13 mouse cellular contexts compared by ENCODE assay signal in the genomic region with DNA sequence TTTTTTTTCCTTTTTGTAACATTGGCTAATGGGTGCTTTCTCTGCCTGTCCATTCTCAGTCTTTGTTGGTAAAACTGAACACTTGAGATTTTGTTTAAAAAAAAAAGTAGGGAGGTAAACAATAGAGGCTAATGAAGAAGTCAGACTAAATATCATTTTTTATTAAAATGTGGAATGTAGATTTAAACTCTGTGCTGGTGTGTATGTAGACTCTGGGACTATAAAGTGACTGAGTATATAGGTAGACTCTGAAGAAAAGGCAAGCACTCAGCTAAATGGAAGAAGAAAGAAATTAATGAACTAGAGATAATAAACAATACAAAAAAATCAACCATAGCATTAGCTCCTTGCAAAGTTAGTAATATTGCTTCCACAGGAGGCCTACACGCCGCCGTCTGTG. TPM values are rescaled to one million over a fixed set of nuclear protein-coding genes. Genes with fewer than 3 reads are reported as not detected.
DNase-seq lines count a peak whose midpoint lies in the region; ATAC-seq and TF ChIP-seq lines count a peak whose summit lies in the region.
"Had no signal": no experiment of that assay in that cellular context is flagged by ENCODE, and none has a peak within 500 bp of the region (broad histone marks: within the 10 kb centered on the region; RNA-seq: fewer than 3 reads in every experiment).

TSS of gene Gm11361 (plus strand) at position 301 of the 400 bp plus-strand sequence.

- no peak within 1 kb of the TSS for H3K9ac ChIP-seq in heart, adult 2 months (ENCODE audit: low read depth, low read length)
- no peak within 1 kb of the TSS for H3K9ac ChIP-seq in heart, embryonic 11.5 days (ENCODE audit: low read depth, low read length)
- H3K9ac ChIP-seq in forebrain, embryonic 16.5 days (replicated peaks; ENCODE audit: low read depth, low read length): no peak within 1 kb of the TSS
- H3K9ac ChIP-seq: forebrain, embryonic 15.5 days; liver, embryonic 12.5 days; neural tube, embryonic 12.5 days had no signal

- no peak within 1 kb of the TSS for H3K4me2 ChIP-seq in heart, embryonic 11.5 days
- no peak within 1 kb of the TSS for H3K4me2 ChIP-seq in forebrain, embryonic 16.5 days (ENCODE audit: low read length)
- H3K4me2 ChIP-seq: forebrain, embryonic 15.5 days; liver, embryonic 12.5 days; neural tube, embryonic 12.5 days had no signal

- TF ChIP-seq POLR2A in heart, adult 2 months (IDR thresholded peaks at IDR 0.05; ENCODE audit: insufficient read depth, low read depth, low read length): no peak

- DNase-seq in heart, adult 2 months: no peak
- no peak for DNase-seq in gastrocnemius, adult 18-20 months (ENCODE audit: low spot score)
- DNase-seq in layer of hippocampus, postnatal 14 days (ENCODE audit: low spot score in 2 of 2): no peak
- no peak for DNase-seq in lung, adult 18-20 months
- no peak for DNase-seq in cerebellum, postnatal 25 days

- H3K27me3 ChIP-seq in heart, adult 2 months (ENCODE audit: control insufficient read depth, insufficient read depth, low read length): no peaks in the 10 kb centered on the region
- H3K27me3 ChIP-seq in heart, embryonic 11.5 days (ENCODE audit: control insufficient read depth, insufficient read depth, low read length): no peaks in the 10 kb centered on the region
- no peaks in the 10 kb centered on the region for H3K27me3 ChIP-seq in forebrain, embryonic 16.5 days (replicated peaks; ENCODE audit: control insufficient read depth, insufficient read depth, low read length)
- H3K27me3 ChIP-seq: forebrain, embryonic 15.5 days; liver, embryonic 12.5 days; neural tube, embryonic 12.5 days; Patski had no signal

- no peaks in the 10 kb centered on the region for H3K4me1 ChIP-seq in heart, adult 2 months (ENCODE audit: control insufficient read depth, insufficient read depth, low read length)
- H3K4me1 ChIP-seq in heart, embryonic 11.5 days (ENCODE audit: control insufficient read depth, insufficient read depth, low read length): no peaks in the 10 kb centered on the region
- no peaks in the 10 kb centered on the region for H3K4me1 ChIP-seq in forebrain, embryonic 16.5 days (replicated peaks; ENCODE audit: control insufficient read depth, insufficient read depth, low read length)
- H3K4me1 ChIP-seq: forebrain, embryonic 15.5 days; liver, embryonic 12.5 days; neural tube, embryonic 12.5 days had no signal

- intact Hi-C loops in heart, adult 2 months (cut with DNase I): no loop called here

- H3K4me3 ChIP-seq in heart, adult 2 months: no peak within 1 kb of the TSS
- no peak within 1 kb of the TSS for H3K4me3 ChIP-seq in heart, embryonic 11.5 days (ENCODE audit: low read depth, low read length)
- H3K4me3 ChIP-seq in forebrain, embryonic 16.5 days (replicated peaks; ENCODE audit: low read length): no peak within 1 kb of the TSS
- H3K4me3 ChIP-seq: forebrain, embryonic 15.5 days; liver, embryonic 12.5 days; neural tube, embryonic 12.5 days had no signal

- ATAC-seq in heart, embryonic 11.5 days (replicated peaks; ENCODE audit: insufficient number of reproducible peaks, low FRiP score, low TSS enrichment): no peak
- ATAC-seq in CD4-positive, CD25-positive, alpha-beta regulatory T cell, adult 4 months: no peak
- ATAC-seq in forebrain, embryonic 16.5 days: no peak
- ATAC-seq: forebrain, embryonic 15.5 days; liver, embryonic 12.5 days; Patski had no signal

- no peak within 1 kb of the TSS for H3K27ac ChIP-seq in heart, adult 2 months
- H3K27ac ChIP-seq in heart, embryonic 11.5 days (ENCODE audit: low read depth, low read length): no peak within 1 kb of the TSS
- no peak within 1 kb of the TSS for H3K27ac ChIP-seq in forebrain, embryonic 16.5 days (ENCODE audit: low read length)
- H3K27ac ChIP-seq: forebrain, embryonic 15.5 days; liver, embryonic 12.5 days; macrophage; neural tube, embryonic 12.5 days had no signal

- no peaks in the 10 kb centered on the region for H3K36me3 ChIP-seq in heart, adult 2 months (ENCODE audit: control insufficient read depth, insufficient read depth, low read length)
- H3K36me3 ChIP-seq in heart, embryonic 11.5 days (ENCODE audit: control insufficient read depth, insufficient read depth, low read length): no peaks in the 10 kb centered on the region
- H3K36me3 ChIP-seq in forebrain, embryonic 16.5 days (ENCODE audit: control insufficient read depth, insufficient read depth): no peaks in the 10 kb centered on the region
- H3K36me3 ChIP-seq: forebrain, embryonic 15.5 days; liver, embryonic 12.5 days; neural tube, embryonic 12.5 days had no signal

- no peaks in the 10 kb centered on the region for H3K79me2 ChIP-seq in heart, adult 2 months (replicated peaks; ENCODE audit: control insufficient read depth, insufficient read depth, low read length)

- H3K9me3 ChIP-seq in heart, embryonic 11.5 days (replicated peaks; ENCODE audit: control insufficient read depth, low read length): no peaks in the 10 kb centered on the region
- no peaks in the 10 kb centered on the region for H3K9me3 ChIP-seq in forebrain, embryonic 16.5 days (ENCODE audit: control insufficient read depth, low read length)
- H3K9me3 ChIP-seq: forebrain, embryonic 15.5 days; liver, embryonic 12.5 days; neural tube, embryonic 12.5 days had no signal

- 100% methylated on average over 3 of the region's 3 CpGs for WGBS in heart, adult 2 months
- WGBS in heart, embryonic 11.5 days (ENCODE audit: insufficient replicate concordance): 93% methylated on average over 3 of the region's 3 CpGs
- 95% methylated on average over 3 of the region's 3 CpGs for WGBS in forebrain, embryonic 16.5 days

- TF ChIP-seq CTCF in heart, adult 2 months (IDR thresholded peaks at IDR 0.05): no peak

- TF ChIP-seq EP300 in heart, adult 2 months (IDR thresholded peaks at IDR 0.05; ENCODE audit: insufficient read depth, low read depth, low read length): no peak

RNA-seq across cellular contexts. Expression of gene Gm11361, which starts in this region (rescaled TPM):
- total RNA-seq in heart, adult 2 months (2021): 10 to 100 TPM; 61.3 to 74.1 TPM
- polyA plus RNA-seq in heart, adult 2 months (2012; rRNA removed): 0.57 and 1.1 TPM in 2 replicates
- 1.8 and 3.9 TPM in 2 replicates for polyA plus RNA-seq in heart, embryonic 11.5 days (2014; fragmentation: Nextera tagmentation; extraction: Ambion mirVana)
- polyA plus RNA-seq in CD4-positive, CD25-positive, alpha-beta regulatory T cell, adult 4 months (2017; shearing (Covaris generic)): 10 to 100 TPM; 30.1 to 36.5 TPM
- total RNA-seq in gastrocnemius, adult 18-20 months (2021): 10 to 100 TPM; 43.3 to 85.4 TPM
- 10 to 100 TPM; 58.5 to 85.4 TPM for total RNA-seq in layer of hippocampus, postnatal 14 days (2021)
- polyA plus RNA-seq in forebrain, embryonic 16.5 days (2015; fragmentation: Nextera tagmentation; extraction: Ambion mirVana): 3.3 and 4.5 TPM in 2 replicates
